Mouse (Mus musculus) NIH3T3 (cell line): ENCODE measurements around the gene Ermard.

Experiments
- DNase-seq: peaks from one replicate; pipeline ENCODE4 v3.0.0-alpha.2; 2012; ENCODE audit warnings: low read depth

The Ermard gene

DNA sequence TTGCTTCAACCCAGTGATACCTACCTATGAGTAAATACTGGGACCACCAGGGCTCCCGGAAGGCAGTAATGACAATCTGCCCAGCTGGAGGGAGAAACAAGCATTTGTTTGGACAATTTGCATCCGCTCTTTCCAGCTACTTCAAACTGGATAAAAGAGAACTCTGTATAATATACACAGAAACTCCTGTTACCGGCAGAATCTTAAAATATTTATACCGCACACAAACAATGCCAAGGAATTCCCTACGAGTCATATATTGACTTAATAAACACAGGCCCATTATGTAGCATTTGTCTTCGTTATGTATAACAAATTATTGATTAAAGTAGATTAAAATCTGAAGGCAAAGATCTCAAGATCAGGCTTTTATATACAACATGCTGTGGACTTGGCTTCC lies 79.6 kb downstream of the Ermard start:
- DNase-seq = no peak

DNA sequence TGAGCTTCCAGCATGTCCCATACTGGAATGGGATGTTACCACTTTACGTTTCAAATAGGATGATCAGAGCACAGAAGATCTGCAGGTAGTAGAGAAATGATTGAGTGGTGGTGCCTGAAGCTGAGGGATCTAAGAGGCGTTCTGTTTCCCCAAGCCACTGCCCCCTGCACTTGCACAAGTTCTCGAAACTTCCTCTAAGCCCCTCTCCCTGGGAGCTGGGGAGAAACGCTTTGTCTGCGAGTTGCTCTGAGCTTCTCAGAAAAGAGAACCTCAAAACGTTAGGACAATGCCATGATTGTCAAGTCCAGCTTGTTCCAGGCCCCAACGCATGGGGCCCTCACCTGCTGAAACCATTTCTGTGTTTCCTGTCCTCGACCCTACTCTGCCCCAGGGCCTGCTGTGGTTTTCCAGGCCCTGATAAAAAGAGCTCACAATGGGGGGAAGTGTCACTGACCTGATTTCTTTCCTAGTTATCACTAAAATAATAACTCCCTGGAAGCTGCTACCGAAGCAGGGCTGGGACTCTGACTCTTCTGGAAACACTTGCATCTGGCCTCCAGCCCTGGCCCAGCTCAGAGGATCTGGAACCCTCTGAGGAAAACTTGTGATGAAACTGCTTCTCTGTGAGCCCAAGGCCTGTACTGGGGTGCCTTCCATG lies 88.8 kb downstream of the Ermard start:
- DNase-seq = no peak

DNA sequence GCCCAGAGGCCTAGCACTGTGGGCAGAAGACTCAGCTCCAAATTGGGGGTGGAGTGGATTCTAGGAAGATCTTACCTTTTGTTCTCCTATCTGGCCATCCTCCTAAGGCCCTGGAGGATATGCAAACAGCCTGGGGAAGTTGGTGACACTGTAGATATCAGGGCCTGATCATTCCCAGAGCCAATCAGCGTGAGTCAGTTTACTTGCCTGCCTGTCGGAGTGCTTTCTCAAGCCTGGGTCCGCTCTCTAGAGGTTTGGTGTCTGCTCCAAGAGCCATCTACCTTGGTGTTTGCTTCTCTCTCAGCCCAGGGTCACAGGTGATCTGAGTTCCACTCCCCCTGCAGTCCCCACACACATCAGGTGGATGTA lies 89.3 kb downstream of the Ermard start:
- no peak for DNase-seq

DNA sequence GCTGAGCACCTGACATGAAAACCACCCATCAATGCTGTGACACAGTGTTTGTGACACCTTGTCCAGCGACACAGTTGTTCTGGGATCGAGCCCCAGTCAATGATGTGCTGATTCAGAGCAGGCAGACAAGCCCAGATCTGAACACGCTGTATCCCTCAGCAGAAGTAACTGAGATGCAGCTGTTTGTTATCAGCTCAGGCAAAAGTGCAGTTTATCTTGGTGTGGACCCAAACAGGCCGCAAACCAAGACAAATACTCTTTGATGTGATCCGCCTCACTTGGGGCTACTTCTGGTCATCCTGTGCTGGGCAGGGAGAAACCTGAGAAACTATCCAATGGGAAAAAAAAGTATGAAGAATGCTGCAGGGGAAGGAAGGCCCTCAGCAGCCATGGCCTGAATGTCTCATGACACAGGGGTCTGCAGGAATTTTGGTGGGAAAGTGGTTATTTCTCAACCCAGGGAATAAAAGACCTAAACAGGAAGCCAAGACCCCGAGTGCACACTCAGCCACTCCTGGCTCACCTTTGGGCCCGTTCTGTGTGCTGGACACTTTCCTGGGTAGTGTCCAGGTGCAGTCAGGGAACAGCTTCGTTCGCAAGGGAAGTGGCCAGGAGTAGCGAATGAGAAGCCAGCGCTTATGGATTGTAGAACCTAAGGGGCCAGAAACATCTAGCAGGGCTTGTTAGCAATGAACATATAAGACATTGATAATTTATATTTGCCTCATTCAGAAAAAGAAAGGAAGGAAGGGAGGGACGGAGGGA lies 94.1 kb downstream of the Ermard start:
- no peak for DNase-seq

DNA sequence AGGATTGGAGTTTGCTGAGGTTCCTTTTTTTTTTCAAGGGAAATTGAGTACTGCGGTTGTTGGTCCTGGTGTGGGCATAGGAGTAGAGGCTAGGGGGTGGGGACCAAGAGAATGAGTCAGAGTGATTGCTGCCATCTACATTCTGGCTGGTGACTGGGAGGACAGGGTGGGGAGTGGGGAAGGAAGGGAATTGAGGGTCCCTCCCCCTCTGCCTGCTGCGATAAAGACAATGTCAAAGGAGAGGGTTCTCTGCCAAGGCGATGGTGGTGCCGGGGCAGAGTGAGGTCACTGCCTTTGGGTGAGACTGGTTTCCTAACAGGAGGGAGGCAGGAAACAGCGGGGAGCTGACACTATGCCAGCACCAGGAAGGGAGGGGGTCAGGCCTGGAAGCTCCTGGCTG lies 96.4 kb downstream of the Ermard start:
- DNase-seq = no peak
